Mouse (Mus musculus): ENCODE data around the gene Cep170b.

Gene Cep170b

GRCm38 (mm10) chr12:112702374-112703320 is 17.6 kb upstream of the Cep170b start:
- in situ Hi-C loops (cut with MboI, MseI): no loop called here

DNA sequence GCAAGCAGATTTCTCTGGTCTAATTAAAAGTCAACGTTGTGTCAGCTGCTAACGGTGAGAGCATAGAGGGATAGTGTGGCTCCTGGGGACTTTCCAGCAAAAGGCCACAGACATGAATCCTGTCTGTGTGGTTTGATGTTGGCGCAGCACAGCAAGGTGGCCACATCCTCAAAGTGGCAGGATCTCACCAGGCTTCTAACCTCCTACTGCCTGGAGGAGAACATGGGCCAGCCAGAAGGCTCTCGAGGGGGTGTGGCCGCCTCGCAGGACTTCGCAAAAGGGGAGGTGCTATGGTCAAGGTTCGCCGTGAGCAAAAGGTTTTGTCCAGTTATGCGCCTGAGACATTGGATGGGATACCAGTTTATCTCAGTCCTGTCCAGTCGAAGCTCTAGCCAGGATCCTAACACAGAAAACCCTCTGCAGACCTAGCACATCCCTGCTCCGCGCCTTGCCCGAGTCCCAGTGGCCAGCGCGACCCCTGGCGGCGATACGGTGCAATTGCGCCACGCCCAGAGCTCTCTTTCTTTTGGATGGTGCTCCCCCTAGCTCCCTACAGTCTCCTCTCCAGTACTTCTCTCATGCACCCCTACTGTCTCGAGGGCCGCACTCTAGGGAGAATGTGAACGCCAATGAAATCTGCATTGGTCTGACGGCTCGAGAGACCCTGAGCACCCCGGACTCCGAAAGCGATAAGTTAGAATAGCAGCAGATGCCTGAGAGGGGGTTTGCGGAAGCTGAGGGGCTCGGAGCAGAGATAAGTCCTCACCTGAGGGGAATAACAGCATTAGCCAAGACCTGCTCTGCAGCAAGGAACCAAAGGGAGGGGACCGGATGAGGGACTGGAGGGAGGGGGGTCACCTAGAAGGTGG is 13.3 kb upstream of the Cep170b start:
- in situ Hi-C loops (cut with MboI, MseI): no loop called here

GRCm38 (mm10) chr12:112707573-112707869 is 12.7 kb upstream of the Cep170b start:
- in situ Hi-C loops (cut with MboI, MseI): no loop called here

GRCm38 (mm10) chr12:112713984-112714383 is 6.3 kb upstream of the Cep170b start:
- in situ Hi-C loops (cut with MboI, MseI): no loop called here

GRCm38 (mm10) chr12:112717140-112717539 is 3.1 kb upstream of the Cep170b start:
- in situ Hi-C loops (cut with MboI, MseI): no loop called here

GRCm38 (mm10) chr12:112718995-112719394 is 1.3 kb upstream of the Cep170b start:
- in situ Hi-C loops (cut with MboI, MseI): no loop called here

- in situ Hi-C loops (cut with MboI, MseI): no loop called here
Observed at GRCm38 (mm10) chr12:112720890-112721423, 702 bp downstream of the Cep170b start.

DNA sequence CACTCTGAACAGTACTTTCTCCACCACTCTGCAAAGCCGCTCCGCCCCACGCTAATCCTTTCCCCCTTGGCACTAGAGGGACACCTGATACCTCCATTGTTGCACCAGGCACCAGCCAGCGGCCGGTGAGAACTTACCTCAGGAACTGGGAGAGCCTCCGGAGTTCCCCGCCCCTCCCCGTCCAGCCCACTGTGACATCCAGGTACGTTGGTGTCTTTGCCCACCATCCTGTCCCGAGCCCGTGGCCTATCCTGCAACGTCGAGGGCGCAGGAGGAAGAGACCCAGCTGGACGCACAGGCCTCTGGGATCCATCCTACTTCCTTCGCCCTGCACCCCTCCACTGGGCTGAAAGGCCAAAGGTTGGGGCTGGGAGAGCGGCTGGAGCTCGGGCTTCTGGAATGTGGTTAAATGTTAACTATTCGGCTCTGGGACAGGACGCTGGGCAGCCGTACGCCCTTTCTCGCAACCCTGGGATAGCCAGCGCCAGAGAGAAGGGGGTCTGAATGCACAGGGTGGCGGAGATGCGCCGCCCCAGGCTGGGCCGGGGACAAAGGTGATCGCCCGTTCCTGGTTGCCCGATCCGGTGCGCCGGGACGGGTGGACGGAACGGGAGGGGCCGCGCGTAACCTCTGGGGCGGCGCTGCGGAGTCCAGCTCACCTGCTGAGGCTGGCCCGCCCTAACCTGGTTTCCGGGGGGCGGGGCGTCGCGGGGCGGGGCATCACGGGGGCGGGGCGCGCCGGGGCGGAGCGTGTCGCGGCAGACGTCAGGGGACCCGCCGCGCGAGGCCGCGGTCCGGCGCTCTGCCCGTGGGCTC is 1.4 kb downstream of the Cep170b start:
- in situ Hi-C loops (cut with MboI, MseI): no loop called here

DNA sequence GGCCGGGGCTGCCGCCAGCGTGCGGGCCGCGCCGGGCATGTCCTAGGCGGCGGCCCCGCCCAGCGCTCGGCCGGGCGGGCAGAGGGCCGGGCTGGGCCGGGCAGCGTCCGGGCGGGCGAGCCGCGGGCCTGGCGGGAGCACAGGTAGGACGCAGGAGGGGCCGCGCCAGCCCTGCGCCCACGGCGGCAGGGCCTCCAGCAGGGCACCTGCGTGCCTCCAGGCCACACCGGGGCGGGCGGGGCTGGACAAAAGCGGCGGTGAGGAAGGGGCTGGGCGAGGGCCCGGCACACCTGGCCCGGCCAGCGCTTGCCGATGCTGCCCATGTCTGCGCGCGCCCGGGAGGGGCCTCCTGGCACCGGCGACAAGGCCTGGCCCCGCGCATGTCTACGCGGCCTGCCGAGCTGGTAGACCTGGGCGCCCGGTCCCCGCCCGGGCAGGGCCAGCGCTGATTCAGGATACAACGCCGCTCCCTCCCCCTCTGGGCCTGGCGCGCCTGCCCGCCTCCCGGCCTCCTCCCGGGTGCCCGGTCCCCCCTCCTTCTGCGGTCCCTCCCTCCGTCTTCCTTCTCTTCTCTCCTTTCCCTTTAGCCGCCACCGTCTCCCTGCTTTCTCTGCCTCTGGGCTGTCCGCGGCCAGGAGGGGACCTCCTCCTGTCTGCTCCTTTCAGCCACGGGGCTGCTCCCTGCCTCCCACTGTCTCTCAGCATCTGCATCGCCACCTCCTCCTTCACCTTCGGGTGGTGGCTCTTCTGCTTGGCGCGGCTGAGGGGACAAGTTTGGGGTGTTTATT is 2.2 kb downstream of the Cep170b start:
- in situ Hi-C loops (cut with MboI, MseI): no loop called here

GRCm38 (mm10) chr12:112723028-112723330 is 2.7 kb downstream of the Cep170b start:
- in situ Hi-C loops (cut with MboI, MseI): no loop called here

GRCm38 (mm10) chr12:112723445-112723844 is 3.2 kb downstream of the Cep170b start:
- in situ Hi-C loops (cut with MboI, MseI): no loop called here

DNA sequence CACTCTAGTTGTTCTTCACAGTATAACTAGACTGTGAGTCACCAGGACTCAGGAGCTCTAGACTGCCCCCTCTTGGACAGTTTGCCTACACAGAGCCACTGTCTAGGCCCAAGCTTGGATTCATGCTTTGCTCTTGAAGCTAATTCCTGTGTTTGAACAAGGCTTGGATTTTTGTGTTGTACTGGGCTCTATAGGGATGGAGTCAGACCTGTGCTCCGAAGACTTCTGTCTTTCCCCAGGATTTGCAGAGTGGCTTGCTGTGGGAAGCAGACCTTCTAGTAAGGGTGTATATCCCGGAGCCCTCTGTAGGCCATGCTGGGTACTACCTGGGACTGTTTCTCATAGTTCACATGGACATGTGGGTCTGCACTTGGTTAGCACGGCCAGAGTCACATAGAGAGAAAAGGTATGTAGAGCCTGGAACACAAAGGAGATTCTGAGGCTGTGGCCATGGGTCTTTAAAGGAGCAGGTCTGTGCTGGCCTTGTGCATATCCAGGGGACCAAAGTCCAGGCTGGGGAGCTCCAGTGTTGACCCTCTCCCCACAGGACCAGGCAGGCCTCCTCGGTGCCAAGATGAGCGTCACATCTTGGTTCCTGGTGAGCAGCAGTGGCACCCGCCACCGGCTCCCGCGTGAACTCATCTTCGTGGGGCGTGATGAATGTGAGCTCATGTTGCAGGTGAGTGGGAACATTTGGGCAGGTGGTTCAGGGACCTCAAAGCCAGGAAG is 4.0 kb downstream of the Cep170b start:
- in situ Hi-C loops (cut with MboI, MseI): no loop called here

- in situ Hi-C loops (cut with MboI, MseI): no loop called here
Observed at GRCm38 (mm10) chr12:112727801-112728200, 7.5 kb downstream of the Cep170b start.

DNA sequence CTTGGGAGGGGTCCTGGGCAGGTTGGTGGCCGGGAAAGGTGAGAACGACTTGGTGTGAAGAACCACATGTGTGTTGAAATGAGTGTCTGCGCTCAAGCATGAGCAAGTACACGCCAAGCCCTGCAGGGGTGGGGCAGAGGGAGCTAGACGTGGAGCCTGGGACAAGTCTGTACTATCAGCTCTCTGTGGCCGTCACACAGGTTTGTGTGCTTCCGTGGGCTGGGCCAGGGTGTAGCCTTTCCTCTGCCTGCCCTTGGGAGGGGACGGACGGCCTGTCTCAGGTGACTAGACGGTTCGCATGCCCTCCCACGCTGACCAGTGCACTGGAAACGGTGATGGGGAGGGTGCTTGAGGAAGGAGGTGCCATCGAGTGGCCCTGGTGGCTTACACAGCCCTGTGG is 10.6 kb downstream of the Cep170b start:
- in situ Hi-C loops (cut with MboI, MseI): no loop called here

DNA sequence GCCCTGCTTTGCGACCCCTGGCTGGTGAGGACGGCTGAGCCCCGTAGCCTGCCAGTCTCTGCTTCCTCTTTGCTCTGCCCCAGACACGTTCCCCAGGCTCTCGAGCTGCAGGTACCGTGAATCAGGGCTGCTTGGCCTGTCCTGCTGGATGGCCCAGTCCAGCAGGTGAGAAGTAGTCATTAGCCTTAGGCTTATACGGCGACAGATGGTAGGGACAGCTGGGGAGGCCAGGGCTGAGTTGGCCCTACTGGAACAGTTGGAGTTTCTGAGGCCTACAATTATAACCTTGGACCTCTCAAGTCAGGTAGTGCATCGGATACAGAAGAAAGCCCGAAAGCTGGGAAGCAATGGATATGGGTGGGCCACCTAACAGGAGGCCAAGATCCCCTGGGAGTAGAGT is 12.3 kb downstream of the Cep170b start:
- in situ Hi-C loops (cut with MboI, MseI): no loop called here

DNA sequence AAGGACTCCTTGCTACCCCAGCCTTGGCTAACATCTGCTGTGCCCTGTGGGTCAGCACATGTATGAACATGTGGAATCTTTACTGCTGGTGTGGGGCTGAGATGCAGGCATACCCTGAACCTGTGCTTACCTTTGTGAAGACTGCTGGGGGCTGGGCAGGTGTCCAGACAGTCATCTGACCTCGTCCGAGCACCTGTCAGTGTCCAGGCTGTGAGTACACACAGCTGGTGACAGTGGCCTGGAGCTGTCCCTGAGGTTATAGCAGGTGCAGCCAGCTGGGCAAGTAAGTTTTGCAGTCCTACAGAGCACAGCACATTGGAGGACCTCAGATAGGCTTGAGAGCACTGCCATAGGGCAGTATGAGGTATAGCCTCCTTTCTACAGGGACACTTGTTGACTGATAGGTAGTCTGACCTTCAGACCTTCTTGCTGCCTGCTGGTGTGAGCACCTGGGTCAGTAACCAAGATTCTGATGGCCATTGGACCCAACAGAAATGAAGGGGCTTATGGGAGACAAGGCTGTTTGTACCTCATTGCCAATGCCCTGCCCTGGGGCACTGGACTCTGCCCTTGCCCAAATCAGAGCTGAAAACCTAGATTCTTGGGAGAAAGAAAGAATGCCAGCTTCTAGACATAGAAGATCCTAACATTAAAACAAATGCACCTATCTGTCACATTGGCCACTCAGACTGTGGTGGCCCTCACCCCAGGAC is 14.0 kb downstream of the Cep170b start:
- in situ Hi-C loops (cut with MboI, MseI): no loop called here

- in situ Hi-C loops (cut with MboI, MseI): no loop called here
Observed at GRCm38 (mm10) chr12:112734881-112735655, 14.8 kb downstream of the Cep170b start.

DNA sequence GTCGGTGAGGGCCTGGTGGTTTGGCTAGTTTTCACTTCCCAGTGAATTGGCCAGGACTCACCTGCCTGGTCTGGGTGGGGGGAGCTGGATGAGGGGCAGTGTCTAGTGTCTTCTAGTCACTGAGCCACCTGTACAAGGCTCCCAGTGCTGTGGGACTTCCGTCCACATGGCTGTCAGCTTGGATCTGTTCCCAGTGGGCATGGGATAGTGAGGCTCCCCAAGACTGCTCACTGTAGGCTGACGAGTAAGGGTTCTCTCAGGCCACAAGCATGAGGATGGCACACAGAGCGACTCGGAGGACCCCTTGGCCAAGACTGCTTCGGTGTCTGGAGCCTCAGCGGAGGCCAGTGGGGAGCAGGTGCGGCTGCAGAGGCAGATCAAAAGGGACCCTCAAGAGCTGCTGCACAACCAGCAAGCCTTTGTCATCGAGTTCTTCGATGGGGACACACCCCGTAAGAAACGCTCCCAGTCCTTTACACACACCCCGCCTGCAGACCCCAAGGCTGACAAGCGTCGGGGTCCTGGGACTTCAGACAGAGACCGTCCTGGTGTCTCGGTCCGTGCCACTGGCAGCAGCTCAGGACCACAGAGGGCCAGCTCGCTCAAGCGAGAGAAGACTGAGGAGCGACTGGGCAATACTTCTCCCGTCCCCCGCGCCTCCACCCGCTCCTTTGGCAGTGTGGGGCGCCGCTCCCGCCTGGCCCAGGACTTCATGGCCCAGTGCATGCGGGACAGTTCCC is 15.8 kb downstream of the Cep170b start:
- in situ Hi-C loops (cut with MboI, MseI): no loop called here

Data from T-helper 1 cell (primary cell).